Mouse (Mus musculus): ENCODE data around the gene Pik3ap1. TPM values are rescaled to one million over a fixed set of nuclear protein-coding genes. Genes with fewer than 3 reads are reported as not detected.

The Pik3ap1 gene
- total and polyA plus RNA-seq, 2 experiments from 2014 or later = 2.2 to 2.8 TPM

DNA sequence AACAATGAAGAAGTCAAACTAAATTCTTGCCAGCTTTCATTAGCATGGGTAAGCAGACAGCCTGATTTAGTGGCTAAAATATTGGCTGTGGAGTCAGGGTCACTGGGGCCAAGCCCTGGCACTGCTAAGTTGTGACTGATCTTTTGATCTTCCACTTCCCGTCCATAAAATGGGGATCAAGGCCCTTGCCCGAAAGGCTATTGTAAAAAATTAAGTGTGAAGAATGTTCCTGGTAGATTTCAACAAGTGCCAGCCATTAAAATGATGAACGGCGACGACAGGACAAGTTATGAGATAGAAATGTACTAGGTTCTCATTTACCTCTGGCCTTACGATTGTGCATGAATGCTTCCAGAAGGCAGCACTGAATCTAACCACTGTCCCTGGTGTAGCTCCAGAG lies 83.0 kb downstream of the Pik3ap1 start:
- Histone ChIP-seq H3K4me2 (ENCODE audit: low read depth) (no peak overlapping the region), H3K27ac (ENCODE audit: low read depth, low read length) (no peak overlapping the region), H3K4me3 (ENCODE audit: low read depth, low read length) (no peak overlapping the region), H3K9ac (no peak overlapping the region), H3K4me1 (ENCODE audit: insufficient read depth) (no peaks in the 10 kb centered on the region), H3K9me3 (ENCODE audit: low read length) (no peaks in the 10 kb centered on the region), H3K27me3 (ENCODE audit: insufficient read depth, low read length) (no peaks in the 10 kb centered on the region), H3K36me3 (ENCODE audit: insufficient read depth) (no peaks in the 10 kb centered on the region)
- WGBS = 87% methylated on average over 6 of the region's 6 CpGs
- DNase-seq (no peak), ATAC-seq (no peak)
- TF ChIP-seq CTCF (IDR thresholded peaks at IDR 0.05; ENCODE audit: low read depth) = no peak

DNA sequence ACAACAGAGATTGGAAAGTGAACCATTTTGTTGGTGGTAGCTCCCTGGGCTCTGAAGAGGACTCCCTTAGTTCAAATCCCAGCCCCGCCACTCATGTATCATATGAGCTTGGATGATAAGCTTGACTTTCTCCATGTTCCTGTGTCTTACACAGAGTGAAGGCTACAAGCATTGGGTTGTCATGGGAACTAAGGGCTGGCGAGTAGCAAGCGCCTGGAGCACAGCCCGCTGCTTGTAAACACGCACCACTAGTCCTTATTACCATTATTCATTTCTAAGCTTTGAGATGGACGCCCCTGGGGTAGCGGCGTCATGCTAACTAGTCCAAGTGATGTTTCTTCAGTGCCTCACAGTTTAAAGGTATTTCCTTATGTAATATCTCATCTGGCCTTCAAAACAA lies 85.5 kb downstream of the Pik3ap1 start:
- 64% methylated on average over 8 of the region's 8 CpGs for WGBS
- no peaks in the 10 kb centered on the region for H3K4me1 ChIP-seq (ENCODE audit: insufficient read depth)
- H3K36me3 ChIP-seq (ENCODE audit: insufficient read depth) = no peaks in the 10 kb centered on the region
- H3K27me3 ChIP-seq (ENCODE audit: insufficient read depth, low read length) = no peaks in the 10 kb centered on the region
- TF ChIP-seq CTCF (IDR thresholded peaks at IDR 0.05; ENCODE audit: low read depth) = no peak
- no peak overlapping the region for H3K27ac ChIP-seq (ENCODE audit: low read depth, low read length)
- DNase-seq (peak; percentile 25), ATAC-seq (peak; percentile 74)
- H3K9ac ChIP-seq = no peak overlapping the region
- H3K4me2 ChIP-seq (ENCODE audit: low read depth) = no peak overlapping the region
- no peaks in the 10 kb centered on the region for H3K9me3 ChIP-seq (ENCODE audit: low read length)
- no peak overlapping the region for H3K4me3 ChIP-seq (ENCODE audit: low read depth, low read length)

DNA sequence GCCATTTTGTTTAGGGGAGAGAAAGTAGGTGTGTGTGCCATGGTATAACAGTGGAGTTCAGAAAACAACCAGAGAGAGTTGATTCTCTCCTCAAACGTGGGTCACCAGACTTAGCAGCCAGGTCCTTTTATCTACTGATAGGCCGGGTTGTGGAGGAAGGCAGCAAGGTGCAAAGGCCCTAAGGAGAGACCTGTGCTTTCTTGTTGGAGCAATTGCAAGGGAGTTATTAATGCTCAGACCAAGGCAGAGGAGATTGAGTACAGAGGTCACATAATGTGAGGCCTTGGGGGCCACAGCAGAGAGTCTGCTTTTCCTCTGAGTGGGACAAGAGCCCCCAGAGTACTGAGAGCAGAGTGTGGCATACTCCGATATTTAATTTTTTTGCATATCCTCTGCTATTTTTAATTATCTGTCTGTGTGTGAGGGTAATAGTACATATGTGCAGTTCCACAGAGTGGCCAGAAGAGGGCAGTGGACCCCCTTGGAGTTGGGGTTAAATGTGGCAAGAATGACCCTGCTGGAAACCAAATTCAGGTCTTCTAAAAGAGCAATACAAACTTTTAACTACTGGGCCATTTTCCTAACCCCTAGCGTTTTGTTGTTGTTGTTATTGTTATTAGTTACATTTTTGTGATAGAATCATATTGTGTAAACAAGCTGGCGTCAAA lies 93.8 kb downstream of the Pik3ap1 start:
- Histone ChIP-seq H3K9ac (no peak overlapping the region), H3K4me2 (ENCODE audit: low read depth) (no peak overlapping the region), H3K36me3 (ENCODE audit: insufficient read depth) (no peaks in the 10 kb centered on the region), H3K4me3 (ENCODE audit: low read depth, low read length) (no peak overlapping the region), H3K27ac (ENCODE audit: low read depth, low read length) (no peak overlapping the region), H3K27me3 (ENCODE audit: insufficient read depth, low read length) (no peaks in the 10 kb centered on the region), H3K9me3 (ENCODE audit: low read length) (no peaks in the 10 kb centered on the region), H3K4me1 (ENCODE audit: insufficient read depth) (no peaks in the 10 kb centered on the region)
- ATAC-seq (no peak), DNase-seq (no peak)
- TF ChIP-seq CTCF (IDR thresholded peaks at IDR 0.05; ENCODE audit: low read depth) = peak; percentile 65
- 70% methylated on average over 5 of the region's 5 CpGs for WGBS

DNA sequence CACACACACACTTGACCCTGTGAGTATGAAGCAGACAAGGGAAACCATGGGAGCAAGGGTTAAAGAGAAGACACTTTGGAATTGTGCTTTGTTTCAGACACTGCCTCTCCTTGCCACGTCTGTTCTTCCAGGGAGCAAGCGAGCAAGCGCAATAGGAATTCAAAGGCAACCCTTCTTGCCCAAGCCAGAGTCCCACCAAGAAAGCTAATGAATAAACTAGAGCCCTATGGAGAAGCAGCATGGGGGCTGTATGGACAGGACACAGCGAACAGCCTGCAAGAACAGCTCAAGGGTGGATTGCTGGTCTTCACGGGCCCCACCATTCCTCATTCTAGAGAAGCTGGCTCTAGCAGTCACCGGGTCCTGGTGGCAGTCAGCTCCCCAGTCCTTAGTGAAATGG lies 96.3 kb downstream of the Pik3ap1 start:
- no peaks in the 10 kb centered on the region; the same call in 1 of the 2 replicates for H3K27me3 ChIP-seq (ENCODE audit: insufficient read depth, low read length)
- DNase-seq (no peak), ATAC-seq (no peak)
- H3K9ac ChIP-seq = no peak overlapping the region
- no peaks in the 10 kb centered on the region for H3K9me3 ChIP-seq (ENCODE audit: low read length)
- no peak overlapping the region for H3K4me2 ChIP-seq (ENCODE audit: low read depth)
- 70% methylated on average over 6 of the region's 6 CpGs for WGBS
- H3K27ac ChIP-seq (ENCODE audit: low read depth, low read length) = no peak overlapping the region
- no peaks in the 10 kb centered on the region for H3K36me3 ChIP-seq (ENCODE audit: insufficient read depth)
- TF ChIP-seq CTCF (IDR thresholded peaks at IDR 0.05; ENCODE audit: low read depth) = no peak
- no peaks in the 10 kb centered on the region for H3K4me1 ChIP-seq (ENCODE audit: insufficient read depth)
- H3K4me3 ChIP-seq (ENCODE audit: low read depth, low read length) = no peak overlapping the region

DNA sequence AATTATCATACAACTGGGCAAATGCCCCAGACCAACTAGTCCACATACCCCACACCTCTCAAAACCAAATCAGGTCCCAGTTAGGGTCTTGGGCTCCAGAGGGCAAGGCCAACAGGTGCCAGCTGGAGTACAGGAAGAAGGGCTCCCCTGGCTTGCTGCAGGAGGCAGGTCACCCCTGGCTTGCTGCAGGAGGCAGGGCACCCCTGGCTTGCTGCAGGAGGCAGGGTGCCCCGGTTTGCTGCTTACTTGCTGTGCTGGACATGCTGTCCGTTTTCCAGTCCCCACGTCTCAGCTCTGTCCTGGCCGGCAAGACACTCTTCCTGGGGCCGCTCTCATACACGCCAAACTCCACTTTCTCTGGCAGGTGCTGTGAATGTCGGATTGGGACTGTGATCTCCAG lies 97.7 kb downstream of the Pik3ap1 start:
- TF ChIP-seq CTCF (IDR thresholded peaks at IDR 0.05; ENCODE audit: low read depth) = no peak
- Histone ChIP-seq H3K36me3 (ENCODE audit: insufficient read depth) (no peaks in the 10 kb centered on the region), H3K9me3 (ENCODE audit: low read length) (no peaks in the 10 kb centered on the region), H3K27ac (ENCODE audit: low read depth, low read length) (no peak overlapping the region), H3K4me1 (ENCODE audit: insufficient read depth) (no peaks in the 10 kb centered on the region), H3K4me3 (ENCODE audit: low read depth, low read length) (no peak overlapping the region), H3K27me3 (ENCODE audit: insufficient read depth, low read length) (no peaks in the 10 kb centered on the region; the same call in 1 of the 2 replicates), H3K4me2 (ENCODE audit: low read depth) (no peak overlapping the region), H3K9ac (no peak overlapping the region)
- DNase-seq = no peak
- no peak for ATAC-seq
- WGBS = 84% methylated on average over 7 of the region's 7 CpGs

DNA sequence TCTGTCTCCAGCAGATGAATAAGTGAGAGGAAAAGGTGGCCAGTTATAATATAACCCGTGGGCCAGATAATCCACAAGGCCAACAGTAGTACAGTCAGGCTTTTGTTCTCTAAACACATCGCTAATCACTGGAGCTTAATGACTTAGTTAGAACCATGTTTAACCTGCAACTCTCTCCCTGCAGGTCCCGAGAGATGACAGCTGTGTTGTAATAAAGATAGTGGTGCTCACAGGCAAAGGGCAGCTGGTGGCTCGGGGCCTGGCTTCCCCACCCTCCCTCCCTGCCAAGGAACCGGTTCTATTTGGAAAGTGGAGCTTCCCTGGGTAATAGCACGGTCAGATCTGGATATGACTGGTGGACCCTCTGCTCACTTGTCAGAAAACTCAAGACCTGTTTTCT lies 100.4 kb downstream of the Pik3ap1 start:
- Histone ChIP-seq H3K4me2 (ENCODE audit: low read depth) (no peak overlapping the region), H3K9ac (no peak overlapping the region), H3K36me3 (ENCODE audit: insufficient read depth) (no peaks in the 10 kb centered on the region), H3K4me1 (ENCODE audit: insufficient read depth) (no peaks in the 10 kb centered on the region), H3K4me3 (ENCODE audit: low read depth, low read length) (no peak overlapping the region), H3K27me3 (ENCODE audit: insufficient read depth, low read length) (no peaks in the 10 kb centered on the region; the same call in 1 of the 2 replicates), H3K9me3 (ENCODE audit: low read length) (no peaks in the 10 kb centered on the region), H3K27ac (ENCODE audit: low read depth, low read length) (no peak overlapping the region)
- no peak for TF ChIP-seq CTCF (IDR thresholded peaks at IDR 0.05; ENCODE audit: low read depth)
- ATAC-seq = no peak
- WGBS = 57% methylated on average over 6 of the region's 6 CpGs
- no peak for DNase-seq

DNA sequence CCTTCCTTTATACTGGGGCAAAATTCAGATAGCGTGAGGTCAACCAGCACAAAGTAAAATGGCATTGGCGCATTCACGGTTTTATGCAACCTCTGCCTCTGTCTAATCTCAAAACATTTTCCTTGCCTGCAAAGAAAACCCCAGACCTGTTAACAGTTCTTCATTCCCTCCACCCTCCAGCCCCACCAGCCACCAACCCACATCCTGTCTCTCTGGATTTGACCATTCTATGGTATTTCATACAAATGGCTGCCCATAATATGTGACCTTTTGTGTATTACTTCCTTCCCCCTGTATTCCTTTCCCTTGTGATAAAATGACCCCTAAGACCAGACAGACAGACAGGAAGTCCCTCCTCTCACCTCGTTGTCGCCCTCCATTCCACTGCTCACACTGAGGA lies 102.2 kb downstream of the Pik3ap1 start:
- Histone ChIP-seq H3K36me3 (ENCODE audit: insufficient read depth) (no peaks in the 10 kb centered on the region), H3K9me3 (ENCODE audit: low read length) (no peaks in the 10 kb centered on the region), H3K27me3 (ENCODE audit: insufficient read depth, low read length) (no peaks in the 10 kb centered on the region; the same call in 1 of the 2 replicates), H3K9ac (no peak overlapping the region), H3K4me3 (ENCODE audit: low read depth, low read length) (no peak overlapping the region), H3K4me2 (ENCODE audit: low read depth) (no peak overlapping the region), H3K27ac (ENCODE audit: low read depth, low read length) (no peak overlapping the region), H3K4me1 (ENCODE audit: insufficient read depth) (no peaks in the 10 kb centered on the region)
- DNase-seq = no peak
- WGBS = 85% methylated on average over 5 of the region's 5 CpGs
- TF ChIP-seq CTCF (IDR thresholded peaks at IDR 0.05; ENCODE audit: low read depth) = no peak
- no peak for ATAC-seq
